19 mouse cellular contexts compared by ENCODE assay signal in genomic region chr1:60530107-60530506, GRCm38 (mm10). TPM values are rescaled to one million over a fixed set of nuclear protein-coding genes. Genes with fewer than 3 reads are reported as not detected.
DNase-seq lines count a peak whose midpoint lies in the region; ATAC-seq and TF ChIP-seq lines count a peak whose summit lies in the region.
"Had no signal": no experiment of that assay in that cellular context is flagged by ENCODE, and none has a peak within 500 bp of the region (broad histone marks: within the 10 kb centered on the region; RNA-seq: fewer than 3 reads in every experiment).

No protein-coding gene starts in this region.

- DNase-seq in heart, adult 2 months, result no peak
- no peak for DNase-seq in midbrain, postnatal 0 days (ENCODE audit: low spot score)
- no peak for DNase-seq in Patski (ENCODE audit: low read depth, low spot score)
- no peak for DNase-seq in thymus, adult 18-20 months
- DNase-seq: adrenal gland, postnatal 36 days; cerebellum, adult 8-10 months; embryo, embryonic 11 days; gastrocnemius, postnatal 36 days; kidney, postnatal 10 days; lung, postnatal 10 days; thymus, postnatal 25 days had no signal

- no peaks in the 10 kb centered on the region for H3K4me1 ChIP-seq in heart, adult 2 months (ENCODE audit: control insufficient read depth, insufficient read depth, low read length)
- H3K4me1 ChIP-seq in heart, embryonic 12.5 days (replicated peaks), result no peaks in the 10 kb centered on the region
- no peaks in the 10 kb centered on the region for H3K4me1 ChIP-seq in midbrain, postnatal 0 days (ENCODE audit: insufficient read depth, low read length)
- H3K4me1 ChIP-seq in midbrain, embryonic 16.5 days (ENCODE audit: control insufficient read depth, insufficient read depth, low read length), result no peaks in the 10 kb centered on the region
- no peaks in the 10 kb centered on the region for H3K4me1 ChIP-seq in kidney, embryonic 14.5 days (ENCODE audit: control insufficient read depth, insufficient read depth, low read length)
- H3K4me1 ChIP-seq: embryonic facial prominence, embryonic 15.5 days; heart, embryonic 13.5 days; limb, embryonic 13.5 days; midbrain, embryonic 15.5 days had no signal

- POLR2A ChIA-PET in Patski (lab: Charles Lee), result interaction anchor here (1.0 kb wide), 1 partner anchor 22 kb away, joined by 3 read pairs; no protein-coding TSS in a partner anchor

- H3K4me3 ChIP-seq in heart, adult 2 months, result no peak overlapping the region
- H3K4me3 ChIP-seq in heart, embryonic 12.5 days, result no peak overlapping the region
- no peak overlapping the region for H3K4me3 ChIP-seq in midbrain, postnatal 0 days (ENCODE audit: low read depth, low read length)
- H3K4me3 ChIP-seq in midbrain, embryonic 16.5 days (ENCODE audit: low read depth, low read length), result no peak overlapping the region
- H3K4me3 ChIP-seq in kidney, embryonic 14.5 days (ENCODE audit: low read length), result no peak overlapping the region
- H3K4me3 ChIP-seq: embryonic facial prominence, embryonic 15.5 days; heart, embryonic 13.5 days; limb, embryonic 13.5 days; midbrain, embryonic 15.5 days had no signal

- H3K27ac ChIP-seq in heart, adult 2 months, result no peak overlapping the region
- H3K27ac ChIP-seq in heart, embryonic 12.5 days (ENCODE audit: poor library complexity, severe bottlenecking), result no peak overlapping the region
- H3K27ac ChIP-seq in midbrain, postnatal 0 days (ENCODE audit: low read depth, low read length), result no peak overlapping the region
- H3K27ac ChIP-seq in midbrain, embryonic 16.5 days (ENCODE audit: low read length), result no peak overlapping the region
- H3K27ac ChIP-seq in kidney, embryonic 14.5 days (ENCODE audit: low read depth, low read length), result no peak overlapping the region
- H3K27ac ChIP-seq: embryonic facial prominence, embryonic 15.5 days; heart, embryonic 13.5 days; limb, embryonic 13.5 days; liver, embryonic 14.5 days; midbrain, embryonic 15.5 days had no signal

- H3K9ac ChIP-seq in heart, adult 2 months (ENCODE audit: low read depth, low read length), result no peak overlapping the region
- no peak overlapping the region for H3K9ac ChIP-seq in heart, embryonic 12.5 days
- no peak overlapping the region for H3K9ac ChIP-seq in midbrain, postnatal 0 days (replicated peaks; ENCODE audit: low read length, poor library complexity, severe bottlenecking)
- H3K9ac ChIP-seq in midbrain, embryonic 16.5 days (ENCODE audit: low read depth, low read length), result no peak overlapping the region
- no peak overlapping the region for H3K9ac ChIP-seq in kidney, embryonic 14.5 days (ENCODE audit: low read depth, low read length)
- H3K9ac ChIP-seq: embryonic facial prominence, embryonic 15.5 days; heart, embryonic 13.5 days; limb, embryonic 13.5 days; liver, embryonic 14.5 days; midbrain, embryonic 15.5 days had no signal

- H3K36me3 ChIP-seq in heart, adult 2 months (ENCODE audit: control insufficient read depth, insufficient read depth, low read length), result peaks cover 20% of the 10 kb centered on the region
- peaks cover 55% of the 10 kb centered on the region for H3K36me3 ChIP-seq in heart, embryonic 12.5 days
- peaks cover 5% of the 10 kb centered on the region for H3K36me3 ChIP-seq in midbrain, postnatal 0 days (ENCODE audit: insufficient read depth, low read length)
- H3K36me3 ChIP-seq in midbrain, embryonic 16.5 days (ENCODE audit: control insufficient read depth, insufficient read depth, low read length), result peaks cover 17% of the 10 kb centered on the region
- peaks cover 39% of the 10 kb centered on the region for H3K36me3 ChIP-seq in kidney, embryonic 14.5 days (ENCODE audit: control insufficient read depth, insufficient read depth, low read length)

- no peaks in the 10 kb centered on the region for H3K9me3 ChIP-seq in heart, embryonic 12.5 days (replicated peaks)
- H3K9me3 ChIP-seq in midbrain, postnatal 0 days (ENCODE audit: low read length), result no peaks in the 10 kb centered on the region
- H3K9me3 ChIP-seq in midbrain, embryonic 16.5 days (replicated peaks; ENCODE audit: control insufficient read depth, low read length, poor library complexity, severe bottlenecking), result no peaks in the 10 kb centered on the region
- H3K9me3 ChIP-seq in kidney, embryonic 14.5 days (ENCODE audit: control insufficient read depth, low read length), result no peaks in the 10 kb centered on the region
- H3K9me3 ChIP-seq: heart, embryonic 13.5 days; limb, embryonic 13.5 days; midbrain, embryonic 15.5 days had no signal

- H3K27me3 ChIP-seq in heart, adult 2 months (ENCODE audit: control insufficient read depth, insufficient read depth, low read length), result no peaks in the 10 kb centered on the region
- H3K27me3 ChIP-seq in heart, embryonic 12.5 days (replicated peaks), result no peaks in the 10 kb centered on the region
- H3K27me3 ChIP-seq in midbrain, postnatal 0 days (ENCODE audit: insufficient read depth, low read length), result no peaks in the 10 kb centered on the region
- no peaks in the 10 kb centered on the region for H3K27me3 ChIP-seq in midbrain, embryonic 16.5 days (ENCODE audit: control insufficient read depth, insufficient read depth, low read depth, low read length)
- H3K27me3 ChIP-seq in Patski, result no peaks in the 10 kb centered on the region
- H3K27me3 ChIP-seq in kidney, embryonic 14.5 days (ENCODE audit: control insufficient read depth, insufficient read depth, low read length), result no peaks in the 10 kb centered on the region
- H3K27me3 ChIP-seq: embryonic facial prominence, embryonic 15.5 days; heart, embryonic 13.5 days; limb, embryonic 13.5 days; midbrain, embryonic 15.5 days had no signal

- in situ Hi-C loops in Patski (cut with MboI; ENCODE audit: low pct_unique_long_range_greater_than_20kb), result no loop called here

- TF ChIP-seq CTCF in heart, adult 2 months (IDR thresholded peaks at IDR 0.05), result peak; percentile 59
- TF ChIP-seq CTCF in midbrain, postnatal 0 days (IDR thresholded peaks at IDR 0.05), result peak; percentile 28
- peak; percentile 49 for TF ChIP-seq CTCF in Patski (IDR thresholded peaks at IDR 0.05)

- H3K4me2 ChIP-seq in heart, embryonic 12.5 days, result no peak overlapping the region
- no peak overlapping the region for H3K4me2 ChIP-seq in midbrain, postnatal 0 days (ENCODE audit: low read depth, low read length, poor library complexity, severe bottlenecking)
- no peak overlapping the region for H3K4me2 ChIP-seq in midbrain, embryonic 16.5 days (ENCODE audit: low read length)
- H3K4me2 ChIP-seq in kidney, embryonic 14.5 days (replicated peaks; ENCODE audit: low read depth, low read length), result no peak overlapping the region
- H3K4me2 ChIP-seq: embryonic facial prominence, embryonic 15.5 days; heart, embryonic 13.5 days; limb, embryonic 13.5 days; midbrain, embryonic 15.5 days had no signal

- 86% methylated on average over 6 of the region's 6 CpGs for WGBS in heart, adult 2 months
- WGBS in heart, embryonic 12.5 days, result 88% methylated on average over 6 of the region's 6 CpGs
- WGBS in midbrain, postnatal 0 days, result 93% methylated on average over 6 of the region's 6 CpGs
- 93% methylated on average over 6 of the region's 6 CpGs for WGBS in midbrain, embryonic 16.5 days
- WGBS in kidney, embryonic 14.5 days, result 91% methylated on average over 6 of the region's 6 CpGs

- no peak for ATAC-seq in heart, embryonic 12.5 days (ENCODE audit: insufficient number of reproducible peaks, low FRiP score)
- ATAC-seq in midbrain, postnatal 0 days (ENCODE audit: low FRiP score), result no peak
- no peak for ATAC-seq in midbrain, embryonic 16.5 days
- no peak for ATAC-seq in Patski
- ATAC-seq in kidney, embryonic 14.5 days (ENCODE audit: low FRiP score, low TSS enrichment), result no peak
- ATAC-seq: midbrain, embryonic 15.5 days had no signal

- intact Hi-C loops in heart, adult 2 months (cut with DNase I), result loop anchor here (1.0 kb wide), 1 partner anchor 330 kb away; no protein-coding TSS in a partner anchor

- TF ChIP-seq EP300 in heart, adult 2 months (IDR thresholded peaks at IDR 0.05; ENCODE audit: insufficient read depth, low read depth, low read length), result no peak

- TF ChIP-seq POLR2A in heart, adult 2 months (IDR thresholded peaks at IDR 0.05; ENCODE audit: insufficient read depth, low read depth, low read length), result no peak

- no peaks in the 10 kb centered on the region; the same call in 1 of the 2 replicates for H3K79me2 ChIP-seq in heart, adult 2 months (replicated peaks; ENCODE audit: control insufficient read depth, insufficient read depth, low read length)

- CTCF ChIA-PET in Patski (lab: Charles Lee), result interaction anchor here (1.1 to 1.5 kb wide), 3 partner anchors 10 to 22 kb away, joined by 3 to 5 read pairs (median 4); no protein-coding TSS in a partner anchor

RNA-seq across cellular contexts. Expression of gene Raph1, which starts 36.8 kb away (rescaled TPM):
- total RNA-seq in heart, adult 2 months (2021), result 100 to 1,000 TPM; 111 to 152 TPM
- 17.1 and 27.3 TPM in 2 replicates for polyA plus RNA-seq in heart, adult 2 months (2012; rRNA removed)
- 72.9 and 76.5 TPM in 2 replicates for polyA plus RNA-seq in heart, embryonic 12.5 days (2016; fragmentation: Nextera tagmentation; extraction: Ambion mirVana)
- 40.3 and 48.0 TPM in 2 replicates for total RNA-seq in midbrain, postnatal 0 days (2014; rRNA removed)
- polyA plus RNA-seq in midbrain, postnatal 0 days (2015; fragmentation: Nextera tagmentation; extraction: Ambion mirVana), result 12.9 and 15.6 TPM in 2 replicates
- polyA plus RNA-seq in midbrain, embryonic 16.5 days (2015; fragmentation: Nextera tagmentation; extraction: Ambion mirVana), result 20.7 and 23.6 TPM in 2 replicates
- polyA plus RNA-seq in Patski (2021), result 8.5 TPM
- polyA plus RNA-seq in kidney, embryonic 14.5 days (2014; fragmentation: Nextera tagmentation; extraction: Ambion mirVana), result 34.7 and 45.1 TPM in 2 replicates
